Mouse (Mus musculus): ENCODE results near the gene Arhgef26.

DNA sequence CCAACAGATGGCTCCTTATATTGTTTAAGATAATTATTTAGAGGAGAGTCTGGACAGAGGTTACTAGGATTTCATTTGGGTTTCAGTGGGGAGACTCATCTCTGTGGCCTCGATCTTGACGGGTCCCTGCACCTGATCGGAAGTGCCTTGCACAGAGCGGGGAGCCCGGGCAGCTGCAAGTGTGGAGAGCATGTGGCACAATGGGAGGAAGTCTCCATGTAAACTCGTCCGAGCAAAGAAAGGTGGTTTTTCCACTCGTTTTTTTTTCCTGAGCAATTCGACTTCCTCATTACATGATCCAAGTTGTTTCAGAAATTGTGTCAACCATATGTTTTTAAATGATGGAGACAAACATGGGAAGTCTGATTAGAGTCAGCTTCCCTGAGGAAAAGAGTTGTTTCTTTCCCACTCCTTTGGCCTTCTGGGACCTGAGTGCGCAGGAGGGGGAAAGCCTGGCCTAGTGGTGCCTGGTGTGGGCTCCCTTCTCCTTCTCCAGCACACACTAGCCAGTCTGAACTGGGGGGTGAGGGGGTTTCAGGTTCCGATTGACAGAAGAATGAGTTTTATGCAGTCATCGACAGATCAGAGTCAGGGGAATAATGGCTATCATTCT is 105.5 kb downstream of the Arhgef26 start:
- no peak for TF ChIP-seq CTCF (IDR thresholded peaks at IDR 0.05; ENCODE audit: extremely low read depth, insufficient read length, insufficient replicate concordance, low read depth, low read length)
- TF ChIP-seq POLR2A (IDR thresholded peaks at IDR 0.05; ENCODE audit: low read depth, low read length), result no peak
